Mouse (Mus musculus) kidney, adult 9 months (tissue): Measurements from ENCODE around the gene Nptx2.
A peak's percentile ranks its signal among the peaks of the same experiment; 100 is the strongest.

Source experiments
- DNase-seq: peaks from one replicate; pipeline ENCODE4 v3.0.0; 2022

The Nptx2 gene

DNA sequence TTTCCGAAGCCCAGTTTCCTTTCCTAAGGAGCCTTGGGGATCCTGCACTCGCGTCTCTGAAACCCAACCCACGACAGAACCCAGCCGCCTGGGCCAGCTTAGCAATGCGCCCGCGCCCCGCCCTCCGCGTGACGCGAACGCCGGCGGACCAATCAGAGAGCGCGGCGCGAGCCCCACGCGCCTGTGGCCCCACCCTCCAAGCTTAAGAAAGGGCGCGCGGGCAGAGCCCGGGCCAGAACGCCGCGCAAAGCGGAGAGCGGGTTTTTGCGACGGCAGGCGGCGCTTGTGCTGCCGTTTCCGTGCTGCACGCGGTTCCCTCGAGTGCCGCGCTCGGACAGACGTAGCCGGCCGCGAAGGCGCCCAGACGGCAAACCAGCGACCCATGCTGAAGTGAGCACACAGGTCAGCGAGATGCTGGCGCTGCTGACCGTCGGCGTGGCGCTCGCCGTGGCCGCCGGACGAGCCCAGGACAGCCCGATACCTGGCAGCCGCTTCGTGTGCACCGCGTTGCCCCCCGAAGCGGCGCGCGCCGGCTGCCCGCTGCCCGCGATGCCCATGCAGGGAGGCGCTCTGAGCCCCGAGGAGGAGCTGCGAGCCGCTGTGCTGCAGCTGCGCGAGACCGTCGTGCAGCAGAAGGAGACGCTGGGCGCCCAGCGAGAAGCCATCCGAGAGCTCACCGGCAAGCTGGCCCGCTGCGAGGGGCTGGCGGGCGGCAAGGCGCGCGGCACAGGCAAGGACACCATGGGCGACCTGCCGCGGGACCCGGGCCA is at the start of gene Nptx2:
Gene Nptx2, plus strand, starts transcription at position 250 of the 770 bp plus-strand sequence.
- peak; percentile 63 for DNase-seq

DNA sequence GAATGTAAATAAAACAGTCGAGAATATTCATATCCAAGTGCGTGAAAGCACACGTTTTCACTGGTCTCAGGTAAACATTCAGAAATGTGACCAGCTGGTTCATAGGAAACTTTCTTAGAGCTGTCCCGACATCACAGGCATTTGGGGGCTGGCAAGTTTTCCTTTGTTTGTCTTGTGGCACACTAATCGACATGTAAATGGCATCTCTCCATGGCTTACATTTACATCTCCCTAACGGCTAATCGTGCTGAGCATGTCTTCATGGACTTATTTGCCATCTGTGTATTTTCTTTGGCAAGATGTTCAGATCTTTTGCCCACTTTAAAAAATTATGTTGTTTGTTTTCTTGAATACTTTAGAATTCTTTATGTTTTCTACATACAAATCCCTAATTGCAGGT is 49.2 kb upstream of the Nptx2 start:
- DNase-seq, result no peak

DNA sequence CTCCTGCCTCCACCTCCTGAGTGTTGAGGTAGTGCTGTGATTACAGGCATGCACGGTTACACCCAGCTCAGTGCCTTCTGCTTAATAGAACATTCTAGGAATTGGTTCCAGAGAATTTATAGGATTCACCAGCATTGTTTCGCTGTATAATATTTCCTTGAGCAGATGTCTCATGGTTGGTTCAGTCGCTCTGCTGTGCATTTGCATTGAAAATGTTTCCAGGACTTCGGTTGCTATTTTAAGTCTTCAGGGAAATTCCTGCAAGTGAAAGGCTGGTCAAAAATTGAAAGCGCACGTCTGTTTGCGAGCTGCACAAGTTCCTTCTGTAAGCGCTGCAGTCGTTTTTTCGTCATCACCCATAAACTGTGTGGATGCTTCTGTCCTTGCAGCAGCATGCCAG is 41.5 kb upstream of the Nptx2 start:
- no peak for DNase-seq

DNA sequence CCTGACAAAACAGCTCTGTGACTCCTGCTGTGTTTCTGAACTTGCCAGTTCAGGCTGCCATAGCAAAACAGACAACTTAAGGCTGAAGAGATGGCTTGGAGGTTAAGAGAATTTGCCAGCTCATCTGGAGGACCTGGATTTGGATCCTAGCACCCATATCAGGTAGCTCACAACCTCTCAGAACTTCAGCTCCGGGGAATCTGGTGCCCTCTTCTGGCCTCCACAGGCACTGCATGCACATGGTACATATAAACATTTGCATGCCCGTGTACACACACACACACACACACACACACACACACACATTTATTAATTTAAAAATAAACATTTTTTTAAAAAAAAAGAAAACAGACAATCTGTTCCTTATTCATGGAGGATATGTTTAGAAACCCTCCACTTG is 40.0 kb upstream of the Nptx2 start:
- no peak for DNase-seq

DNA sequence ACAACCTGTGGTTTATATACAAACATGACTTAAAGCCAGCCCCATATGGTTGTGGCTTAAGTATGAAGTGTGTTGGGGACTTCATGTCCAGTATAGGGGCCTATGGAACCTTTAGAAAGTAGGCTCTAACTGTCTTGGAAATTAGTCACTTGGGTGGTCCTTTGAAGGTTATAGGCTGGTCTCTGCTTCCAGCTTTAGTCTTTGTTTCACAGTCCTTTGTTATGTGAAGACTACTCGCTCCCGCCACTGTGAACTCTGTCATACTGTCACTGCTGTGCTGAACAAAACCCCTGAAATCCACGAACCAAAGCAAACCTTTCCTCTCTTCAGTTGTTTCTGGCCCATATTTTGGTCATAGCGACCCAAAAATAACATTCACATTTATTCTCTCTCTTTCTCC is 39.5 kb upstream of the Nptx2 start:
- no peak for DNase-seq

DNA sequence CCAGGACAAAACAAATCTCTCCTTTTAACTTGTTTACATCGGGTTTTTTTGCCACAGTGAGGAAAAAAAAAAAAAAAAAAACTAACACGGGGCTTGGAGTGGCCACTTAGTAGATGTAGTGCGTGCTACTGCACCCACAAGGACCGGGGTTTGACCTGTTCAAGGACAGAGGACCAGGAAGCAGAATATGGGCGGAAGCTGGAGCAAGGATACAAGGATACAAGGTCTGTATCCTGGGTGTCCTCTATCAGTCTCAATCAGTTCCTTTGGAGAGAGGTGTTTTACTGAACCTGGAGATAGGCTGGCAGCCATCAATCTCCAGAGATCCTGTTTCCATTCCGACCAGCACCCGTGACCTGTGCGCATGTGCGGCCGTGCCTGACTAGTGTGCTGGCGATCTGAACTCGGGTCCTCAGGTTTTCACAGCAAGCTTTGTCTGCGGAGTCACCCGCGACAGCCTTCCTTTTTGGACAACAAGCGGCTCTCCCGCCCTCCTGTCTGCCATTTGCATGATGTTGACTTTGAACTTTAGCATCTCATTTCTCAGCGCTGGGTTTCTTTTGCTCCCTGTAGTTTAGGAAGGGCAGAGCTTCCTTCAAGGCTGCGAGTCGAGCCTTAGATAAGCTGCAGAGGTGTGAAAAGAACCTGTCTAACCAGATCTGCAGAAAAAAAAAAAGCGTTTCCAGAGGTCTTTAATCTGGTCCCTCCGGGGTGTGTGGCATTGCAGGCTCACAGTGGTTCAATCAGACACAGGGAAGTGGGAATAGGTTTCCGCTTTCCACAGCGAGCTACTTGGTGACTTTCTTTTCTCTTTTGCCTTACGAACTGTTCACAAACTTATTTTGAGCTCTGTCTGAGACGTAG is 38.8 kb upstream of the Nptx2 start:
- DNase-seq, result no peak

DNA sequence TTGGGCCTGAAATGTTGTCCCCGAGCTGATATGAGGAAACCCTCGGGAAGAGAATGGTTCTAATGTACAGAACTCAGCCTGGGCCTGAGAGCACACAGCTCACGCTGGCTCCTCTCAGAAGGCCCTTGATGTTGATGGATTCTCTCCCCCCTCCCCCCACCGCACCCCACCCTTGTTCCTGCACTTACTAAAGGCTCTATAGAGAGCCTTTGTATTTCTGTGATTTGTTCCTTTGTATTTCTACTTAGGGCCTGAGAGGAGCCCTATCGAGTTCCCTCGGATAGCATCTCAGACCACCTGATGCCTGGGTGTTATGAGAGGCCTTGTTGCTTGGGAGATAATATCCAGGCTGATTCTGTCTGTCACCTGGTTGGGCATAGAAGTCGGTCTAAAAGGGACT is 36.3 kb upstream of the Nptx2 start:
- no peak for DNase-seq

DNA sequence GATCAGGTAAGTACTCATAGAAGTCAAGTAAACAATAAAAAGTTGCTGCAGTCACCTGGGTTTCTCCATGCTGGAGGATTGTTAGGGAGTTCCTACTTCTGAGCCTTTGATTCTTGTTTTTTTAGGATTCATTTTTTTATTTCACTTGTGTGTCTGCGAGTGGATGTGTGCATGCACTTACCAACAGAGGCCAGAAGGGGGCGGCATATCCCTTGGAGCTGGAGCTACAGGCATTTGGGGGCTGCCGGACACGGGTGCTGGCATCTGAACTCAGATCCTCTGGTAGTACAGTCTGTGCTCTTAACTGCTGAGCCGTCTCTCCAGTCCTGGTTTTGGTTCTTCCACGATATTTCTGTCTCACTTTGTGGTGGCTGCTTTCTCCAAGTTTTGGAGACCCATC is 31.0 kb upstream of the Nptx2 start:
- no peak for DNase-seq

DNA sequence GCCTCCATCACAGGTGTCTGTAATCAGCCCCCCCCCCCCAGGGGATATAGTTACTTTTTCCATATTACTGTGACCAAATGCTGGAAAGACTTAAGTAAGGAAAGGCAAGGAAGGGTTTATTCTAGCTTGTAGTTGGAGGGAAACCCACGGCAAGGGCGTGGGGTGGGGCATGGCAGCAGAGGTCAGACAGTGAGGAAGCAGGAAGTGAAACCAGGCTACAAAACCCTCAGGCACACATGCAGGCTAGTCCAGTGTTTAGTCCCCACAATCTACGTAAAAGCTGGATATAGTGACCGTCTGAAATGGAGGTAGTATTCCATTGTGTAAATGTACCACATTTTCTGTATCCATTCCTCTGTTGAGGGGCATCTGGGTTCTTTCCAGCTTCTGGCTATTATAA is 30.5 kb upstream of the Nptx2 start:
- DNase-seq, result no peak

DNA sequence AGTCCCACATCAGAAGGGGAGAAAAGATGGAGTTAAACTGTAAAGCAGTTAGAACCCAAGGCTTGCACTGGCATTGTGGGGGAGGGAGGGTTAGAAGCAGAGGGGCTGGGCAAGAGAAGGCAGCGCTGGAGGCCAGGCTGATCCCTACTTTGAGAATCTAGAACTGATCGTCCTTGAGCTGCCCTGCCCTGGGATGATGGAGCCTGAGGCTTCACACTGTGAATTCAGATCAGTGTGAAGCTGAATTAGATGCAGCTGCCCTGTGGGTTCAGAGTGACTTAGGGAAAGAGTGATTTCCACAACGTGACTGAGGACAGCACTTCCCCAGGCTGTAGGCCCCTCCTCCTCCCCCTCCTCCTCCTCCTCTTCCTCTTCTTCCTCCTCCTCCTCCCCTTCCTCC is 25.6 kb upstream of the Nptx2 start:
- no peak for DNase-seq

DNA sequence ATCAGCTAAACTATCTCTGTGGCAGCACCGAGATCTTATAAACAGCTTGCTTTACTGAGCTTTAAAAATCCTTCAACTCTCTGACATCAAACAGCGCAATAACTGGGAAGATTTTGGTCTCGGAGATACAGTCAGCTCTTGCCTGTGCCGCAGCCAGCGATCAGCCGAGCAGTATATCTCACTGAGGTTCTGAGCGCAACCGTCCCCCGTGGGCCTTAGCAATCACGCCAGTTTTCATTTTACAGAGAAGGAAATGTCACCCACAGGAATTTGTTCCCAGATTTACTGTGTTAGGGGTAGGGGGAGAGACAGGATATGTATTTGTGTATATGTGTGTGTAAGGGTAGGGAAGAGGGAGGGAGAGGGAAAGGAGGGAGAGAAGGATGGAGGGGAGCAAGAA is 20.9 kb upstream of the Nptx2 start:
- DNase-seq, result no peak

DNA sequence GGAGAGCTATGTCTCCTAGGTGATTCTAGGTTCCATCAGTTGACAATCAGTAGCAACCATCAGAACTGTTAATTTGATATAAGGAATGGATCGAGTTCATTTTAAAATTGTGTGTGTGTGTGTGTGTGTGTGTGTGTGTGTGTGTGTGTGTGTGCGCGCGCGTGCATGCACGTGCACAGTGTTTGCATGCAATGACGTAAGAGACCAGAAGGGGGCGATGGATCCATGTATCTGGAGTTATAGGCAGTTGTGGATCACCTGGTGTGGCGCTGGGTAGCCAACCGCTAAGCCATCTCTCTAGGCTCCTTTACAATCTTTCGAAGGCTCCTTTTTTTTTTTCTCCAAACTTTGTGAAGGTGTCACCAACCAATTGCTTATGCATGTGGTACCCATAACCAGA is 16.6 kb upstream of the Nptx2 start:
- no peak for DNase-seq

DNA sequence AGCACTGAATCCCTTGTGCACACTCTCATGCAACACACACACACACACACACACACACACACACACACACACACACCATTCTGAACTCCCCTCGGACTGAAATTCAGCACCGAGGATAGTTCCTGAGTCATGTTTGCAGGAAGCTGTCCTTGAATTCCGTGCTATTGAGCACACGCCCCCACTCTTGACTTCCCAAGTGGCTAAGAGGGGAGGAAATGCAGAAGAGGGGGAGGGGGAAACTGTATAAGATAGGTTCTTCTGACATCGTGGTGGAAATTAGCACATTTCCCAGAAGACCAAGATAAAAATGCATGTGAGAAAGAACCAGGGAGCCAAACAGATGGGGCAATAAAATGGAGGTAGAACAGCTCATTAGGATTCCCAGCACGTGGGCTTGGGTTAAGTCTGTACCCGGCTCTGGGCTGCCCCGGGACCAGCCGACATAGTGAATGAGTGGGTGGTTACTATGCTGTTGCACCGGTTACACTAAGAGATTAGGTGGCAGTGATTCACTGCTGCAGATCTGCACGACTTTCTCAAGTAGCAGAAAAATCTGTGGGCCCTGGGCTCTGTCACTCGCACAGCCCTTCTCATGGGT is 2.9 kb upstream of the Nptx2 start:
- DNase-seq, result no peak

DNA sequence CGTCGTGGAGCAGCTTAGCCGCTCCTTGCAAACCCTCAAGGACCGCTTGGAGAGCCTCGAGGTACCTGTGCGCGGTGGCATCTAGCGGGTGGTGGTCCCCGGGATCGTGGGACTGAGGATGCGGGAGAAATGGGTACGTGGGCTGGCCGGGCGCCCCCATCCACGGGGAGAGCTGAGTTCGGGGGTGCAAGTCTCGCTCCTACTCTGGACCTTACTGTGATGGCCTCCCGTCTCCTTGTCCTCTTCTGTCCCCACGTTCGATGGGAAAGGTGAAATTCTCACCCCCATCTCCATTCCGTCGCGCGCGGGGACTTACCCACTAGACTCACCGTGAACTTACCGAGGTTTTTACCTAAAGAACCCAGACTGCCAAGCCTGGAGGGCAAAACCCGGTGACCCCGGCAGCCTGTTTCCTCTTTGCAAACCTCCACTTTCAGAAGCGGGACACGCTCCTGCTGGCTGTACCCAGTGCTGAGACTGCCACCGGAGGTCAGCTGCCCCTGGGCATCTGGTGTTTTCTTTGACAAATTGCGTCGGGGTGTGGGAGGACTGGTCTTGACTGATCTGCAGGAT is 807 bp downstream of the Nptx2 start:
- DNase-seq, result no peak

DNA sequence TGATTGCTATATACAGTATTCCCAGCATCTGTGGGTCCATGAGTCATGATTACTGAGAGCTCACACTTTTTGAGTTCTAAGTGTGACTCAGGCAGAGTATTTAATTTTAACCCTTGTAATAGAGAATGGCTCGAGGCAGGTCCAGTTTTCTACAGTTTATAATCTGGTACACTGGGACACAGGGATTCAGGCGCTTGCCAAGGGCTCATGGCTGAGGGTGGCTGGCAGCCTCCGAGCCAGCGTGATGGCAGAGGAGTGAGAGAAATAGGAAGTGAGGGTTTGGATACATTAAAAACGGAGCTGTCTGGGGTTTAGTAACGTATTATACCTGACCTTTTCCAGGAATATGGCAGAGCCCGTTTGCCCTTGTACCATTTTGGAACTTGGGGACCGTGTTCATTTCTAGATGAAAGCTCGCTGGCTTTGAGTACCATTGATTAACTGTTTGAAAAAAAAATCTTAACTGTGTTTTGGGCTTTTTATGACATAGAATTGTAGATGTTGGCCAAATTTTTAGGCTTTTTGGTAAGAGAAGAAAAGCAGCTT is 1.7 kb downstream of the Nptx2 start:
- DNase-seq, result no peak

DNA sequence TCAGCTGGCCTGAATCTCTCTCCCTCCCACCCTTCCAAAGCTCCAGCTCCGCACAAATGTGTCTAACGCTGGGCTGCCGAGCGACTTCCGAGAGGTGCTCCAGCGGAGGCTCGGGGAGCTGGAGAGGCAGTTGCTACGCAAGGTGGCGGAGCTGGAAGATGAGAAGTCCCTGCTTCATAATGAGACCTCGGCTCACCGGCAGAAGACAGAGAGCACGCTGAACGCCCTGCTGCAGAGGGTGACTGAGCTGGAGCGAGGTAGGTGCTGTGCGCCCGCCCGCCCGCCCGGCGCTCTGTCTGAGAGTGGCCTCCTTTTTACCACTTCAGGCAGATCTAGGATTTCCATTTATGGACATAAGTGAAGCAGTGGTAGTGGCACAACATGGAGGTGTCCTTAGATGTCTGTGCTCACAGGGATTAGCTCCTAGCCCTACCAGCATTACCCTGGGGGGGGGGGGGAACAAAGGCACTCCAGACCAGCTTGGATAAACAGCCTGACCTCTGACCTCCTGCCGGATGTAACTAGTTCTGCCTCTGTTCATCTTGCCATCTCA is 2.5 kb downstream of the Nptx2 start:
- no peak for DNase-seq

DNA sequence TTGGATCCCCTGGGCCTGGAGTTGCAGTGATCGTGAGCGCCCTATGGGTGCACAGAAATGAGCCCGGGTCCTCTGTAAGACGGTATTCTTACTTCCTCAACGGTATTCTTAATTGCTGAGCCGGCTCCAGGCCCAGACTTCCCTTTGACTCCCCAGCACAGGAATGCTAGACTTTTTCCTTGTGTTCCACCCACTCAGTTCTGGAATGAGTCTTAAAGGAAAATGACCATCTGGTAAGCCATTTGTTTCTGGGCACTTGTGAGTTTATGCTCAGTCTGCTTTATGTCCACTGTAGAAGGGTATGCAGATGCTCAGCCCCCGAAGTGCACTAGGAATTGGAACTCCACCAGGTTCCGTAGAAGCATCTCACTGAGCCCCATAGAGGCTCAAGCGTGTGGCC is 4.3 kb downstream of the Nptx2 start:
- no peak for DNase-seq

DNA sequence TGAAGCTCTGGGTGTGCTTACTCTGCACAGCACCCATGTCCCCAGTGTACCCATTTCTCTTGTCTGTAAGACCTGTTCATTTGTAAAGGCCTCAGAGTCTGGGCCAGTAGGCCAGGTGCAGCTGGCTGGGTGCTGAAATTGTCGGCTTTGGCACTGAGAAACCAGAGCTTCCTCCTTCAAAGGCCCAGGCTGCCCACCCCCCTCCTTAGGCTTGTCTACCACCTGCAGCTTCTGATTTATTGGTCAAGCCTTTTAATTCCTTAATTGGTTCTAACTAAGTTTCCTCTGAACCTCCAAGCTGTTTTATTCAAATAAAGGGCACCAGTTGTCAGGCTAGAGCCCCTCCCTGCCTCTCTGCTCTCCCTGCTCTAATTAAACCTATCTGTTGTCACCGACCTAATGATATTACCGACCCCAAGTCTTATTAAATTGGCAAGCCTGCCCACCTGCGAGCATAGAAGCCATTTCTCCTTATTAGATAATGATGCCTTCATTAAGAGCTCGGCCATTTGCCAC is 5.0 kb downstream of the Nptx2 start:
- no peak for DNase-seq

DNA sequence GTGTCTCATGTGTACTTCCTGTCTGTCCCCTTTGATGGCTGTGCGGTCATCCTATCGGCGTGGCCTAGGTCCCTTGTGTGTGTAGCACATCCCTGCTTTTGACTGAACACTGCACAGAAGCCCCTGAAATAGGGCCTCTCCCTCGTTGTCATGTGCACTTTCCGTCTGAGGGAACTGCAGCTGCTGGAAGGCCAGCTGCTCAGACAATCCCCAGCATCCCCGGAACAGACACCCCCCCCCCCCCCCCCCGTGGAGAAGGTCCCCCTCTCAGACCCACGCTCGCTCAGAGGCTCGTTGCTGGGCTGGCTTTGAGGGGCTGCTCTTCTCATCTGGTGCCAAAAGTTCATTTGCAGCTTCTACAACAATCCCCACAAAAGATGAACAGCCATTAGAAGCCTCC is 11.0 kb downstream of the Nptx2 start:
- DNase-seq, result no peak

DNA sequence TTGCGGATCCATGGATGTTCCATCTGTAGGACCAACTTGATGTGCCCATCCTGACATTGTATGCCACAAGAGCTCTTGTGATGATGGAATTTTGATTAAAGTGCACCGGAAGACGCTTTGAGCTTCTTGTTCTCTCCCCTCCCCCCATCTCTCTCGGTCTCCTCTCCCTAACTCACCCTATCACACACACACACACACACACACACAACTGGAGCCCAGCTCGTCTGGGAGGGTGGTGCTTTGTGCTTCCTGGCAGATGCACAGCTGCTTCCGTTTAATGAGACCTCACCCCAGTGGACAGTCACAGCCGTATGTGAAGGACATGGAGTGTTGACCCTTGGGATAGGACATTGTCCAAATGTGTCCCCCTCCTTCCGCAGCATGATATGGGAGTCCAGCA is 11.7 kb downstream of the Nptx2 start:
- no peak for DNase-seq

DNA sequence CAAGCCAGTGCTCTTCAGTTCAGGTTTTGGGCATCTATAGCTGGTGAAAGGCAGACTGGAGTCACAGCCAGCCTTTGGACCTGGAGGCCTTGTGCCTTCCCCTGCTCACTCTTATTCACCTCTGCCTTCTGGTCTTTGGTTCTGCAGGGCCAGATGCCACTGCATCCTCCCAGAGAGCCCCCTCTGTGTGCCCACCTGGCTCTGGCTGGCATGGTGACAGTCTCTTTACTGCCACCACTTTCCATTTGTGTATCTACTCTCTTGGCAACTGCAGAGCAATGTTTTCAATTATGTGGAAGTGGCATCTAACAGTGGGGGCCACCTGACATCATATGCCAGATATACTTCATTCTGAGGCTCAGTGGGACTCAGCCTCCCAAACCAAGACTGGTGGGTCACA is 12.8 kb downstream of the Nptx2 start:
- no peak for DNase-seq

DNA sequence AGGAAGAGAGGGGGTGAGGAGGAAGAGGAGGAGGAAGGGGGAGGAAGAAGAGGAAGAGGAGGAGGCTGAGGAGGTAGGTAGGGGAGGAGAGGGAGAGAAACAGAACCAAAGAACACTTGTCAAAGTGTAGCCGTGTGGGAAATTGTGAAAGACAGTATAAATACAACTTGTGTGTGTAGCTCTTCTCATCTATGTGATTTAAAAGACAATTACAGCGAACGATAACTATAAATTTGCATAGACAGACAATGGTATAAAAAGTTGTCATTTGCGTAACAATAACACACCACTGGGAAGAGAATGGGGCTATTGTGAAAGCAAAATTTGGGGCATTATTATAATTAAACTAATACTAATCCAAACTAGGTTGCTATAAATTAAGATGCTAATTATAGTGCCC is 20.0 kb downstream of the Nptx2 start:
- no peak for DNase-seq

DNA sequence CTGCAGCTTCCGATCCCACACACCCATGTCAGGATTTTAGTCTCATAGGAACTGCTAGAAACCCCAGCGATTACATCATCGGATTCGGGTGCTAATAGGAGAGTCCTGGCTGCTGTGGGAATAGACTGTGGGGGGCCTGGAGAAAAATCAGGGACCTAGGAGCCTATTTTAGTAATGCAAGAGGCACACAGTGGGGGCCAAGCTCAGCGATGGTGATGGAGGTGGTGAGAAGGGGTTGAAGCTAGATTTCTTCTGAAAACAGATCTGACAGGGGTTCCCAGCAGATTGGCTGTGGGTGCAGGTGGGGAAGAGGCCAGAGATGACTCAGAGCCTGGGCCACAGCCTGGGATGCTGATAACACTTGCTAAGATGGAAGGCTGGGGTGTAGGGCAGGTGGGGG is 39.4 kb downstream of the Nptx2 start:
- no peak for DNase-seq
